Mouse (Mus musculus) liver, embryonic 14.5 days (tissue): ENCODE measurements at regions not wholly inside any gene's neighbourhood (a gene's known extent, or its start where the extent isn't known, plus 50 kb on each side); places are given as distances from the start of the nearest gene placed in this dataset.

Experiments used
- CTCF ChIP-seq: IDR thresholded peaks from 2 replicates; pipeline ENCODE4 v1.5.1; 2016; ENCODE audit warnings: antibody characterized with exemption, low read depth, control low read depth
- EP300 ChIP-seq: IDR thresholded peaks from 2 replicates; pipeline ENCODE4 v1.6.1; 2016; ENCODE audit warnings: antibody characterized with exemption, low read depth

- no peak for TF ChIP-seq CTCF
- TF ChIP-seq EP300 = no peak
Observed at GRCm38 (mm10) chr12:27593436-27593835, 251.1 kb upstream of the Sox11 start.
